Mouse (Mus musculus): ENCODE results near the gene Tenm4. TPM values are rescaled to one million over a fixed set of nuclear protein-coding genes. Genes with fewer than 3 reads are reported as not detected.

Tenm4 gene
- total and polyA plus RNA-seq, 3 experiments: 0.04 to 0.38 TPM; not detected in 1

DNA sequence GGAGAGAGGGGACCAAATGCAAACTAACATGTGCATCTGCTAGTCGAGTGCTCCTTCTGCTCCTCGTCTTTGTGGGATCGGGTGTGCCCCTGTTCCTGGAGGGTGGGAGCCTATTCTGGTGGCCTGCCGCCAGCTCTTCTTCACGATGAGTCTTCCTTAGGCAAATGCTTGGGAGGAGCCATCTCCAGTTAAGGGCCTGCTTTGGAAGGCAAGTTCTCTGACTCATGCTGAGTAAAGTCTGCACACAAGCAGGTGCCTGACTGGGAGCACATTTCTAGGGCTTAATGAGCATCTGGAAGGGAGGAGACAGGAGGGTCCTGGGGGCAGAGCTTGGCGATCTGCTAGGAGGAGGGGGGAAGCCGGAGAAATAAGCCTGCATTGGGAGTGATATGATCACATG is 350.9 kb downstream of the Tenm4 start:
- DNase-seq (ENCODE audit: low spot score) (no peak), ATAC-seq (ENCODE audit: extremely low read depth, insufficient number of reproducible peaks, low FRiP score, poor library complexity, severe bottlenecking) (no peak)
- Histone ChIP-seq H3K27me3 (ENCODE audit: insufficient read depth, low read length) (no peaks in the 10 kb centered on the region), H3K4me3 (ENCODE audit: low read depth, low read length) (no peak overlapping the region), H3K36me3 (replicated peaks) (no peaks in the 10 kb centered on the region), H3K9me3 (replicated peaks) (peaks cover 34% of the 10 kb centered on the region), H3K4me1 (ENCODE audit: insufficient read depth, low read depth, low read length) (no peaks in the 10 kb centered on the region)
- no peak for TF ChIP-seq POLR2AphosphoS5 (IDR thresholded peaks at IDR 0.05; ENCODE audit: insufficient replicate concordance, low read depth, low read length)
- TF ChIP-seq TAL1 (conservative IDR thresholded peaks at IDR 0.05; ENCODE audit: low read depth, low read length): no peak
- TF ChIP-seq CTCF (IDR thresholded peaks at IDR 0.05; ENCODE audit: low read depth, low read length): no peak
- TF ChIP-seq GATA1 (IDR thresholded peaks at IDR 0.05; ENCODE audit: borderline replicate concordance, low read length): no peak
- TF ChIP-seq GATA2 (IDR thresholded peaks at IDR 0.05; ENCODE audit: borderline replicate concordance, low read depth, low read length): no peak

GRCm38 (mm10) chr7:96523673-96524072 is 352.6 kb downstream of the Tenm4 start:
- no peaks in the 10 kb centered on the region for H3K36me3 ChIP-seq (replicated peaks)
- TF ChIP-seq CTCF (IDR thresholded peaks at IDR 0.05; ENCODE audit: low read depth, low read length): no peak
- TF ChIP-seq TAL1 (conservative IDR thresholded peaks at IDR 0.05; ENCODE audit: low read depth, low read length): no peak
- no peak for TF ChIP-seq GATA2 (IDR thresholded peaks at IDR 0.05; ENCODE audit: borderline replicate concordance, low read depth, low read length)
- TF ChIP-seq POLR2AphosphoS5 (IDR thresholded peaks at IDR 0.05; ENCODE audit: insufficient replicate concordance, low read depth, low read length): no peak
- no peak for TF ChIP-seq GATA1 (IDR thresholded peaks at IDR 0.05; ENCODE audit: borderline replicate concordance, low read length)
- H3K4me1 ChIP-seq (ENCODE audit: insufficient read depth, low read depth, low read length): no peaks in the 10 kb centered on the region
- H3K27me3 ChIP-seq (ENCODE audit: insufficient read depth, low read length): no peaks in the 10 kb centered on the region
- no peak overlapping the region for H3K4me3 ChIP-seq (ENCODE audit: low read depth, low read length)
- ATAC-seq (ENCODE audit: extremely low read depth, insufficient number of reproducible peaks, low FRiP score, poor library complexity, severe bottlenecking) (no peak), DNase-seq (ENCODE audit: low spot score) (no peak)
- peaks cover 40% of the 10 kb centered on the region for H3K9me3 ChIP-seq (replicated peaks)

DNA sequence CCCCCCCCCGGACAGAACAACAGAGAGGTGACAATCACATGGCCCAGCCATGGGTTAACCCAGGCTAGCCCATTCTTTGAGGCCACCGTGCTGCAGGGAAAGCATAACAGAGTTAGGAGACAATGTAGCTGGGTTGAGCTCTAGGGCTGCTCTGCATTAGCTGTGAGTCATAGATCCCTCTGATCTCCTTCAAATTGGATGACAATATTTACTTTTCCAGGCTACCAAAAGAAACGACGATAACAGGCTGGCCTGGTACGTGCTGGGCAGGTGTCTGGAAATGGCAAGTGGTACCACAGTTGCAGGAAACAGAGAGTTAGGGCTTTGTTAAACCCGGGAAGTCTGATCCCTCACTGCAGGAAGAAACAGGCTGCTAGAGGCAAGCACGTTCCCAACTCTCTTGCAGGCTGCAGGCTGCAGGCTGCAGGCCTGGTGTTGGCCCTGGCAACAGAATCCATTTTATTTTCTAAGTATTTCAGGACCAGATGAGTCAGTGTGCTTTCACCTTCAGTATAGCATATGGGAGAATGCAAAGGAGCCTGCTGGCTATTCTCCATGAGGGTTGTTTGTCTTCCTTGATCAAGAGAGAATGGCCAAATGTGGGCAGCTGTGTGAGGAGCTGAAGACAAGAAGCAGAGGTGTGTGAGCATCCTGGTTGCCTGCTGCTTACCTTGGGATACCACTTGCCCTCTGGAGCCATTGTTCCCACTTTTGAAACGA is 353.6 kb downstream of the Tenm4 start:
- ATAC-seq (ENCODE audit: extremely low read depth, insufficient number of reproducible peaks, low FRiP score, poor library complexity, severe bottlenecking) (no peak), DNase-seq (ENCODE audit: low spot score) (no peak)
- TF ChIP-seq GATA1 (IDR thresholded peaks at IDR 0.05; ENCODE audit: borderline replicate concordance, low read length): no peak
- no peaks in the 10 kb centered on the region for H3K27me3 ChIP-seq (ENCODE audit: insufficient read depth, low read length)
- H3K9me3 ChIP-seq (replicated peaks): peaks cover 38% of the 10 kb centered on the region
- H3K36me3 ChIP-seq (replicated peaks): no peaks in the 10 kb centered on the region
- no peak overlapping the region for H3K4me3 ChIP-seq (ENCODE audit: low read depth, low read length)
- no peaks in the 10 kb centered on the region for H3K4me1 ChIP-seq (ENCODE audit: insufficient read depth, low read depth, low read length)

GRCm38 (mm10) chr7:96525344-96525743 is 354.3 kb downstream of the Tenm4 start:
- DNase-seq (ENCODE audit: low spot score) (no peak), ATAC-seq (ENCODE audit: extremely low read depth, insufficient number of reproducible peaks, low FRiP score, poor library complexity, severe bottlenecking) (no peak)
- Histone ChIP-seq H3K4me3 (ENCODE audit: low read depth, low read length) (no peak overlapping the region), H3K9me3 (replicated peaks) (peaks cover 41% of the 10 kb centered on the region), H3K4me1 (ENCODE audit: insufficient read depth, low read depth, low read length) (no peaks in the 10 kb centered on the region), H3K27me3 (ENCODE audit: insufficient read depth, low read length) (no peaks in the 10 kb centered on the region), H3K36me3 (replicated peaks) (no peaks in the 10 kb centered on the region)
- TF ChIP-seq CTCF (IDR thresholded peaks at IDR 0.05; ENCODE audit: low read depth, low read length): no peak

- peaks cover 24% of the 10 kb centered on the region for H3K9me3 ChIP-seq (replicated peaks)
- ATAC-seq (ENCODE audit: extremely low read depth, insufficient number of reproducible peaks, low FRiP score, poor library complexity, severe bottlenecking): no peak
- TF ChIP-seq GATA2 (IDR thresholded peaks at IDR 0.05; ENCODE audit: borderline replicate concordance, low read depth, low read length) (no peak), POLR2AphosphoS5 (IDR thresholded peaks at IDR 0.05; ENCODE audit: insufficient replicate concordance, low read depth, low read length) (no peak), GATA1 (IDR thresholded peaks at IDR 0.05; ENCODE audit: borderline replicate concordance, low read length) (no peak), TAL1 (conservative IDR thresholded peaks at IDR 0.05; ENCODE audit: low read depth, low read length) (no peak), CTCF (IDR thresholded peaks at IDR 0.05; ENCODE audit: low read depth, low read length) (no peak)
Measured at GRCm38 (mm10) chr7:96530571-96531426, 359.8 kb downstream of the Tenm4 start.

GRCm38 (mm10) chr7:96531954-96532737 is 361.1 kb downstream of the Tenm4 start:
- no peaks in the 10 kb centered on the region for H3K27me3 ChIP-seq (ENCODE audit: insufficient read depth, low read length)
- TF ChIP-seq POLR2AphosphoS5 (IDR thresholded peaks at IDR 0.05; ENCODE audit: insufficient replicate concordance, low read depth, low read length) (no peak), GATA1 (IDR thresholded peaks at IDR 0.05; ENCODE audit: borderline replicate concordance, low read length) (no peak), GATA2 (IDR thresholded peaks at IDR 0.05; ENCODE audit: borderline replicate concordance, low read depth, low read length) (no peak), CTCF (IDR thresholded peaks at IDR 0.05; ENCODE audit: low read depth, low read length) (no peak), TAL1 (conservative IDR thresholded peaks at IDR 0.05; ENCODE audit: low read depth, low read length) (no peak)
- DNase-seq (ENCODE audit: low spot score): no peak
- no peaks in the 10 kb centered on the region for H3K4me1 ChIP-seq (ENCODE audit: insufficient read depth, low read depth, low read length)
- H3K4me3 ChIP-seq (ENCODE audit: low read depth, low read length): no peak overlapping the region
- no peaks in the 10 kb centered on the region for H3K36me3 ChIP-seq (replicated peaks)
- H3K9me3 ChIP-seq (replicated peaks): peaks cover 19% of the 10 kb centered on the region
- ATAC-seq (ENCODE audit: extremely low read depth, insufficient number of reproducible peaks, low FRiP score, poor library complexity, severe bottlenecking): no peak

More at GRCm38 (mm10) chr7:96530571-96531426, 359.8 kb downstream of the Tenm4 start:
- no peaks in the 10 kb centered on the region for H3K4me1 ChIP-seq (ENCODE audit: insufficient read depth, low read depth, low read length)
- H3K4me3 ChIP-seq (ENCODE audit: low read depth, low read length): no peak overlapping the region
- no peaks in the 10 kb centered on the region for H3K27me3 ChIP-seq (ENCODE audit: insufficient read depth, low read length)
- no peaks in the 10 kb centered on the region for H3K36me3 ChIP-seq (replicated peaks)
- no peak for DNase-seq (ENCODE audit: low spot score)

Measured in G1E (cell line).